Mouse (Mus musculus) heart, postnatal 0 days (tissue): ENCODE results near the gene Fgf3.

Experiments
- CTCF ChIP-seq: IDR thresholded peaks from 2 replicates; pipeline ENCODE4 v1.5.1; 2016; ENCODE audit warnings: antibody characterized with exemption, control low read depth, low read depth
- EP300 ChIP-seq: IDR thresholded peaks from 2 replicates; pipeline ENCODE4 v1.6.1; 2016; ENCODE audit warnings: antibody characterized with exemption, low read depth

DNA sequence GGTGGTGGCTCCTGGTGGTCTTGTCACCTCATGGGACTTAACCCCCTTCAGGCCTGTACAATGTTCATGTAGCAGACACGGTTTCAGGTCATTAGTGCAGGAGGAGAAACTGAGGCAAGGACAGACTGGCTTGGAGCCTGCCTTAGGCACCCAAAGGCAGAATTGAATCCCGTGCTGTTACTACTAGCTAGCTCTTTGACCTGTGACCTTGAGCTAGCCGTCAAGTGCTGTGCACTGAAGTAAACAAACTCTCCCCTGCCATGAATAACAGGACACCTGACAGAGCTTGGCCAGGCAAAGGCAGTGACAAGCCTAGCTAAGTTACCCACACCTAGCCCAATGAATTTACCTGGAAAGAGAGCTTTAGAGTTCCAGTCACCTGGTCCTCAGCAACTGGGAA is 17.1 kb downstream of the Fgf3 start:
- TF ChIP-seq CTCF (no peak), EP300 (no peak)
